Mouse (Mus musculus) NIH3T3 (cell line): ENCODE data around the gene Pmvk.
A peak's percentile ranks its signal among the peaks of the same experiment; 100 is the strongest.

Experiments used
- DNase-seq: peaks from one replicate; pipeline ENCODE4 v3.0.0-alpha.2; 2012; ENCODE audit warnings: low read depth

The Pmvk gene

GRCm38 (mm10) chr3:89481488-89481887 lies 27.1 kb downstream of the Pmvk start:
- DNase-seq: peak; percentile 57

GRCm38 (mm10) chr3:89482249-89482648 lies 27.9 kb downstream of the Pmvk start:
- DNase-seq: no peak

GRCm38 (mm10) chr3:89484766-89485524 lies 30.6 kb downstream of the Pmvk start:
- DNase-seq: peak; percentile 89

- no peak for DNase-seq
Observed at GRCm38 (mm10) chr3:89486111-89486510, 31.8 kb downstream of the Pmvk start.

- DNase-seq: no peak
Observed at GRCm38 (mm10) chr3:89486916-89487702, 32.8 kb downstream of the Pmvk start.

GRCm38 (mm10) chr3:89490790-89491189 lies 36.4 kb downstream of the Pmvk start:
- DNase-seq: peak; percentile 21

GRCm38 (mm10) chr3:89491559-89491958 lies 37.2 kb downstream of the Pmvk start:
- no peak for DNase-seq

DNA sequence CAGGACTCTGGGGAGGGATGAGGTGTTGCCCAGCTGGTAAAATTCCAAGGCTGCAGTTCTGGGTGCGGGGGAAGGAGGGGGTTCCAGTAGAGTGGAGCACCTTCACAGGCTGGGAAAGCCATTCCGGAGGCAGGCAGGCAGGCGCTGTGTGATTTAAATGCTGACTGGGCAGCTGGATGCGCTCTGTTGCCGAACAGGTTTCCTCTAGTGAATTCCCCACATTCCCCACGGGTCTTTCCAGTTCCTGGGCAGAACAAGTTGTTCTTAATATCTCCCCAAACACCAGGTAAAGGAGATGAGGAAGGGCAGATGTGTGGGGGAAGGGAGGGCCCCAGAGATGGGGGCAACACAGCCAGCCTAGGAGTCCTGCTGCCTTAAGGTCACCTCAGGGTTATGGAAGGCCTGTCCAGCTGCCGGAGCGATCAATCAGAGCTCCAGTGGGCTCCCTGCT lies 38.4 kb downstream of the Pmvk start:
- DNase-seq: no peak

GRCm38 (mm10) chr3:89494630-89495029 lies 40.3 kb downstream of the Pmvk start:
- DNase-seq: no peak

GRCm38 (mm10) chr3:89496366-89496765 lies 42.0 kb downstream of the Pmvk start:
- no peak for DNase-seq

- no peak for DNase-seq
Observed at GRCm38 (mm10) chr3:89499696-89500095, 45.4 kb downstream of the Pmvk start.

DNA sequence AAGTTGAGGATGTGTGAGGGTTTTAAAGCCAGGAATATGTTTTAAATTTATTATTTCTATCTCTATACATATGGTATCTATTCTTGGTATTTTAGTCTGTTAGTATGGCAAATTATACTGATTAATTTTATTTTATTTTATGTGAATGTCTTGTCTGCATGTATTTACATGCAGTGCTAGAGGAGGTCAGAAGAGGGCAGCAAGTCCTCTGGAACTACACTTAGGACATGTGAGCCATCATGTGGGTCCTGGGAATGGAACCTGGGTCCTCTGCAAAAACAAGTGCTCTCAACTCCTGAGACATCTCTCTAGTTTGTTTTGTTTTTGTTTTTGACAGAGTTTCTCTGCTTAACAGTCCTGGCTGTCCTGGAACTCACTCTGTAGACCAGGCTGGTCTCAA lies 47.1 kb downstream of the Pmvk start:
- DNase-seq: peak; percentile 43

DNA sequence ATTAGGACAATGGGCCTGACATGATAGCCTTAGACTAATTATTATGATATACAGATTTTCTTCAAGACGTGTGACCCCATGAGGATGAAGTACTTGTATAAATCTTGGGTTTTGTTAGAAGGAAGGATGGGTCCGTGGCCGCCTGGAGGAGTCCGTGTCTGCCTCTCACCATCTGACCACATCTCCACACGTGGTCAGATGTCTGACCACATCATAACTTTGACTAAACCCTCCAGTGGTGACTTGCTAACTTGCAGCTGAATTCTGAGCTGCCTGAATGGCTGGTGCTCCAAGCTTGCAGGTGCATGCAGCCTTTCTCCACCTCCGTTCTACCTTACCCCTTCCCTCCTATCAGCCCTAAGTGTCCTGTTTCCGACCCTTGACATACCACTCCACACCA lies 48.2 kb downstream of the Pmvk start:
- no peak for DNase-seq

GRCm38 (mm10) chr3:89508041-89508440 lies 53.7 kb downstream of the Pmvk start:
- no peak for DNase-seq

- DNase-seq: peak; percentile 44
Observed at GRCm38 (mm10) chr3:89510979-89511378, 56.6 kb downstream of the Pmvk start.

- no peak for DNase-seq
Observed at GRCm38 (mm10) chr3:89511400-89511799, 57.1 kb downstream of the Pmvk start.

- peak; percentile 33 for DNase-seq
Observed at GRCm38 (mm10) chr3:89512225-89512624, 57.9 kb downstream of the Pmvk start.

GRCm38 (mm10) chr3:89515444-89515843 lies 61.1 kb downstream of the Pmvk start:
- DNase-seq: no peak

GRCm38 (mm10) chr3:89516321-89516720 lies 62.0 kb downstream of the Pmvk start:
- DNase-seq: no peak
